Mouse (Mus musculus) myocyte (in vitro differentiated cells): ENCODE results near the gene Slc25a44.

Experiments used
- MAX ChIP-seq: IDR thresholded peaks from one replicate; pipeline ENCODE4 v1.6.1; 2011; ENCODE audit warnings: low read depth, mild to moderate bottlenecking, control low read depth
- POLR2A ChIP-seq: IDR thresholded peaks from one replicate; pipeline ENCODE4 v1.6.1; 2011; ENCODE audit warnings: low read depth, mild to moderate bottlenecking, control low read depth, moderate library complexity; ENCODE audit not compliant: insufficient read length
- POLR2AphosphoS2 ChIP-seq: IDR thresholded peaks from one replicate; pipeline ENCODE4 v1.6.1; 2011; ENCODE audit warnings: low read depth, control low read depth; ENCODE audit not compliant: insufficient read length
- TCF3 ChIP-seq: IDR thresholded peaks from one replicate; pipeline ENCODE4 v1.6.1; 2011; ENCODE audit warnings: low read depth, control low read depth; ENCODE audit not compliant: insufficient read length

DNA sequence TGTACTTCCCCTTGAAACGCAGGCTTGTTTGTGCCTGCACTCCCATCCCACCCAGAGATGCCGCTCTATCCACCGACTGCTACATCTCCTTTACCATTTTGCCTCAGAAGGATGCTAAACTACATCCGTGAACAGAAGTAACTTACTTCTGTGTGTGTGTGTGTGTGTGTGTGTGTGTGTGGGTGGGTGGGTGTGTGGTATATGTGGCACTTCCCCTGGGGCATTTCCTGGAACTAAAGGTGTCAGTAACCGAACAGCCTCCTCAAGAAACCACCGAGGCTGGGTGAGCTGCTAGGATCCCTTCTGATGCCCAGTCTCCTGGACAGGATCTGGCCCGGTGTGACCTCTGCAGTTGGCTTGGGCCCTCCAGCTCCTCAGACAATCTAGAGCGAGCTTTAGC, 29.0 kb upstream of the Slc25a44 start:
- TF ChIP-seq POLR2A (no peak), POLR2AphosphoS2 (no peak), TCF3 (no peak), MAX (no peak)
